Mouse (Mus musculus) CH12.LX (cell line): ENCODE data around the gene Hcfc2.

Experiments used
- CTCF ChIP-seq, 2 experiments: IDR thresholded peaks in 1 of 2; conservative IDR thresholded peaks in 1 of 2; 2 replicates each; pipeline ENCODE4 v1.5.1; 2011 to 2012; ENCODE audit warnings: low read depth in 2 of 2, low read length in 2 of 2, improper control_type of control experiment in 1 of 2, inconsistent platforms in 1 of 2, mild to moderate bottlenecking in 1 of 2, moderate library complexity in 1 of 2
- E2F4 ChIP-seq: IDR thresholded peaks from 2 replicates; pipeline ENCODE4 v1.6.1; 2011; ENCODE audit warnings: low read depth, low read length, improper control_type of control experiment; ENCODE audit not compliant: insufficient replicate concordance
- EP300 ChIP-seq: IDR thresholded peaks from 2 replicates; pipeline ENCODE4 v1.6.1; 2011; ENCODE audit warnings: low read length, improper control_type of control experiment
- ETS1 ChIP-seq: conservative IDR thresholded peaks from 2 replicates; pipeline ENCODE4 v1.6.1; 2012; ENCODE audit warnings: low read depth, mild to moderate bottlenecking, inconsistent platforms, low read length, improper control_type of control experiment, moderate library complexity
- HCFC1 ChIP-seq: IDR thresholded peaks from 2 replicates; pipeline ENCODE4 v1.6.1; 2012; ENCODE audit warnings: low read depth, mild to moderate bottlenecking, inconsistent platforms, low read length, improper control_type of control experiment
- MAX ChIP-seq: IDR thresholded peaks from 2 replicates; pipeline ENCODE4 v1.6.1; 2011; ENCODE audit warnings: low read length, improper control_type of control experiment
- MXI1 ChIP-seq: IDR thresholded peaks from 2 replicates; pipeline ENCODE4 v1.6.1; 2011; ENCODE audit warnings: mild to moderate bottlenecking, low read depth, low read length, improper control_type of control experiment
- NELFE ChIP-seq: IDR thresholded peaks from 2 replicates; pipeline ENCODE4 v1.6.1; 2011; ENCODE audit warnings: low read depth, low read length, improper control_type of control experiment
- POLR2A ChIP-seq: IDR thresholded peaks from 2 replicates; pipeline ENCODE4 v1.6.1; 2011; ENCODE audit warnings: low read depth, mild to moderate bottlenecking, improper control_type of control experiment, low read length
- USF2 ChIP-seq: conservative IDR thresholded peaks from 2 replicates; pipeline ENCODE4 v1.6.1; 2011; ENCODE audit warnings: low read depth, low read length, improper control_type of control experiment
- ZC3H11A ChIP-seq: IDR thresholded peaks from 2 replicates; pipeline ENCODE4 v1.6.1; 2012; ENCODE audit warnings: low read depth, mild to moderate bottlenecking, inconsistent platforms, low read length, improper control_type of control experiment
- ZKSCAN1 ChIP-seq: IDR thresholded peaks from 2 replicates; pipeline ENCODE4 v1.6.1; 2012; ENCODE audit warnings: low read depth, inconsistent platforms, low read length, improper control_type of control experiment, borderline replicate concordance
- ZNF384 ChIP-seq: IDR thresholded peaks from 2 replicates; pipeline ENCODE4 v1.6.1; 2012; ENCODE audit warnings: low read depth, low read length, improper control_type of control experiment, inconsistent platforms

DNA sequence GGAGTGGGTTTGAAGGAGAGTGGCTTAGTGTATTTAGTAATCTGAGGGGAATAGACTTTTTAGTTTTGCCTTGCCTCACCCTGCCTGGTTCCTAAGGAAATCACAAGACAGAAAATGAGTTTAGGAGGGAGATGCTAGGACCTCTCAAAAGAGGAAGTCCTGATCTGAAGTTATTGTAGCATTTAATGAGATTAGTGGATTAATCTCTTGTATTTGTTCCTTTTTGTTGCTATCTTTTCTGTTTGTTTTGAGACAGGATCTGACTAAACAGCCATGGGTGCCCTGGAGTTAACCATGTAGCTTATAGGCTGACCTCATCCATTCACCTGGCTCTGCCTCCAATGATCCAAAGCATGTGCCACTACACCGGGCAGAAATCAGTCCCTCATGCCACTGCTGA is 46.6 kb downstream of the Hcfc2 start:
- no peak for TF ChIP-seq CTCF (conservative IDR thresholded peaks at IDR 0.05 in 1 of 2, IDR thresholded peaks at IDR 0.05 in 1 of 2; ENCODE audit: low read depth in 2 of 2, low read length in 2 of 2)
- TF ChIP-seq POLR2A, result no peak
- no peak for TF ChIP-seq EP300
- TF ChIP-seq MXI1, result no peak
- TF ChIP-seq HCFC1, result no peak
- no peak for TF ChIP-seq ETS1
- TF ChIP-seq NELFE, result no peak
- TF ChIP-seq ZKSCAN1, result no peak
- no peak for TF ChIP-seq E2F4
- TF ChIP-seq MAX, result no peak
- no peak for TF ChIP-seq ZC3H11A
- TF ChIP-seq USF2, result no peak
- no peak for TF ChIP-seq ZNF384
